9 mouse cellular contexts compared by ENCODE assay signal in genomic region chrX:37191744-37192379, GRCm38 (mm10). TPM values are rescaled to one million over a fixed set of nuclear protein-coding genes. Genes with fewer than 3 reads are reported as not detected.
DNase-seq lines count a peak whose midpoint lies in the region; ATAC-seq and TF ChIP-seq lines count a peak whose summit lies in the region.
"Had no signal": no experiment of that assay in that cellular context is flagged by ENCODE, and none has a peak within 500 bp of the region (broad histone marks: within the 10 kb centered on the region; RNA-seq: fewer than 3 reads in every experiment).

No protein-coding gene starts in this region.

- no peaks in the 10 kb centered on the region for H3K4me1 ChIP-seq in kidney, embryonic 16.5 days (ENCODE audit: insufficient read depth, low read length)
- H3K4me1 ChIP-seq in ES-E14 (ENCODE audit: control insufficient read depth in 2 of 2, insufficient read depth in 2 of 2, low read length in 2 of 2, poor library complexity in 1 of 2): no peaks in the 10 kb centered on the region
- H3K4me1 ChIP-seq in liver, embryonic 11.5 days (replicated peaks; ENCODE audit: control insufficient read depth, insufficient read depth, low read length): no peaks in the 10 kb centered on the region
- H3K4me1 ChIP-seq in olfactory bulb, adult 2 months (ENCODE audit: control insufficient read depth, insufficient read depth, low read length): no peaks in the 10 kb centered on the region

- in situ Hi-C loops in ES-E14 (cut with MboI; ENCODE audit: low sequenced_read_pairs in 2 of 2, unreplicated experiment in 2 of 2): no loop called here

- DNase-seq in kidney, postnatal 10 days: no peak
- no peak for DNase-seq in ES-E14 (ENCODE audit: low read depth, low spot score)
- DNase-seq in cerebellum, postnatal 25 days: peak; percentile 13 to 15
- DNase-seq in liver, embryonic 11.5 days (ENCODE audit: low spot score): peak; percentile 39
- no peak for DNase-seq in gastrocnemius, postnatal 25 days

- H3K9ac ChIP-seq in kidney, embryonic 16.5 days (replicated peaks; ENCODE audit: low read length): peak overlapping the region; percentile 68
- H3K9ac ChIP-seq in ES-E14 (ENCODE audit: insufficient read depth, low read depth, low read length, poor library complexity, severe bottlenecking): peak overlapping the region; percentile 67
- H3K9ac ChIP-seq in liver, embryonic 11.5 days (ENCODE audit: low read depth, low read length): peak overlapping the region; percentile 66

- H3K27me3 ChIP-seq in kidney, embryonic 16.5 days (ENCODE audit: insufficient read depth, low read length): no peaks in the 10 kb centered on the region
- no peaks in the 10 kb centered on the region for H3K27me3 ChIP-seq in liver, embryonic 11.5 days (replicated peaks; ENCODE audit: control insufficient read depth, insufficient read depth, low read length)

- no peaks in the 10 kb centered on the region for H3K9me3 ChIP-seq in kidney, embryonic 16.5 days (ENCODE audit: low read length)
- no peaks in the 10 kb centered on the region for H3K9me3 ChIP-seq in ES-E14 (ENCODE audit: control insufficient read depth, insufficient read depth, low read depth, low read length)
- no peaks in the 10 kb centered on the region for H3K9me3 ChIP-seq in liver, embryonic 11.5 days (ENCODE audit: control insufficient read depth, low read length)

- H3K4me3 ChIP-seq in kidney, embryonic 16.5 days (ENCODE audit: low read length): peak overlapping the region; percentile 63
- H3K4me3 ChIP-seq in ES-E14 (ENCODE audit: insufficient read depth in 1 of 2, low read depth in 1 of 2, low read length in 2 of 2, poor library complexity in 1 of 2, severe bottlenecking in 1 of 2): peak overlapping the region; percentile 81 to 84
- H3K4me3 ChIP-seq in liver, embryonic 11.5 days (ENCODE audit: low read depth, low read length): peak overlapping the region; percentile 65
- H3K4me3 ChIP-seq in olfactory bulb, adult 2 months (ENCODE audit: insufficient read depth, low read depth, low read length): peak overlapping the region; percentile 91

- WGBS in kidney, embryonic 16.5 days: 30% methylated on average over 28 of the region's 28 CpGs
- 23% methylated on average over 28 of the region's 28 CpGs for WGBS in liver, embryonic 11.5 days
- WGBS in olfactory bulb, adult 2 months: 20% methylated on average over 28 of the region's 28 CpGs

- ATAC-seq in kidney, embryonic 16.5 days (ENCODE audit: low FRiP score, low TSS enrichment): no peak
- peak; percentile 23 to 36; a peak in 3 of 4 replicates for ATAC-seq in hematopoietic stem cell, adult 5-6 weeks (replicated peaks in 1 of 2; ENCODE audit: insufficient read depth in 1 of 2, low FRiP score in 2 of 2, low TSS enrichment in 1 of 2, low read depth in 1 of 2, poor library complexity in 2 of 2, severe bottlenecking in 2 of 2)
- ATAC-seq in liver, embryonic 11.5 days (replicated peaks; ENCODE audit: low FRiP score): no peak

- H3K4me2 ChIP-seq in kidney, embryonic 16.5 days (replicated peaks; ENCODE audit: low read depth, low read length): peak overlapping the region; percentile 69
- H3K4me2 ChIP-seq in liver, embryonic 11.5 days: peak overlapping the region; percentile 76

- TF ChIP-seq CTCF in olfactory bulb, adult 2 months (IDR thresholded peaks at IDR 0.05; ENCODE audit: insufficient read depth, low read depth, low read length): no peak

- TF ChIP-seq POLR2A in olfactory bulb, adult 2 months (IDR thresholded peaks at IDR 0.05; ENCODE audit: insufficient read depth, low read depth, low read length): no peak

- no peaks in the 10 kb centered on the region for H3K36me3 ChIP-seq in kidney, embryonic 16.5 days (ENCODE audit: insufficient read depth, low read length)
- H3K36me3 ChIP-seq in ES-E14 (ENCODE audit: control insufficient read depth, insufficient read depth, low read length, poor library complexity, severe bottlenecking): no peaks in the 10 kb centered on the region
- H3K36me3 ChIP-seq in liver, embryonic 11.5 days (ENCODE audit: control insufficient read depth, insufficient read depth, low read length): no peaks in the 10 kb centered on the region

- H3K27ac ChIP-seq in kidney, embryonic 16.5 days (ENCODE audit: low read length): no peak overlapping the region
- no peak overlapping the region for H3K27ac ChIP-seq in ES-E14 (ENCODE audit: insufficient read depth, low read depth, low read length, poor library complexity, severe bottlenecking)
- H3K27ac ChIP-seq in liver, embryonic 11.5 days (ENCODE audit: low read depth, low read length): no peak overlapping the region
- peak overlapping the region; percentile 36 for H3K27ac ChIP-seq in olfactory bulb, adult 2 months (ENCODE audit: insufficient read depth, low read depth, low read length)

TF ChIP-seq in ES-E14, 5 proteins besides CTCF, POLR2A, EP300 and RAD21:
- no peak for TF ChIP-seq HCFC1 (IDR thresholded peaks at IDR 0.05; ENCODE audit: borderline replicate concordance, insufficient read depth, low read length)
- no peak for TF ChIP-seq ZC3H11A (IDR thresholded peaks at IDR 0.05; ENCODE audit: borderline replicate concordance, low read depth, low read length)
- TF ChIP-seq CHD2 (IDR thresholded peaks at IDR 0.05; ENCODE audit: low read depth, low read length): no peak
- no peak for TF ChIP-seq MAFK (IDR thresholded peaks at IDR 0.05; ENCODE audit: insufficient read depth, low read depth, low read length)
- TF ChIP-seq ZNF384 (IDR thresholded peaks at IDR 0.05; ENCODE audit: low read depth, low read length): no peak

RNA-seq across cellular contexts. Expression of gene Rnf113a1, which starts 0.8 kb away (rescaled TPM):
- polyA plus RNA-seq in kidney, embryonic 16.5 days (2015; fragmentation: Nextera tagmentation; extraction: Ambion mirVana): 7.9 and 9.8 TPM in 2 replicates
- total RNA-seq in ES-E14 (2012; rRNA removed): 5.6 and 6.3 TPM in 2 replicates
- 1.0 and 1.9 TPM in 2 replicates for total RNA-seq in hematopoietic stem cell, adult 5-6 weeks (2017)
- 8.9 and 9.4 TPM in 2 replicates for polyA plus RNA-seq in liver, embryonic 11.5 days (2014; fragmentation: Nextera tagmentation; extraction: Ambion mirVana)
- not detected in 2 replicates for polyA plus RNA-seq in olfactory bulb, adult 2 months (2012; ENCODE audit: insufficient read depth, insufficient read length, low replicate concordance, missing spikeins)
- total RNA-seq in gastrocnemius, postnatal 25 days (2021): 1 to 10 TPM; 1.8 to 2.8 TPM

RNA-seq across cellular contexts. Expression of gene Ndufa1, which starts 0.9 kb away (rescaled TPM):
- polyA plus RNA-seq in kidney, embryonic 16.5 days (2015; fragmentation: Nextera tagmentation; extraction: Ambion mirVana): 432 and 458 TPM in 2 replicates
- 353 and 389 TPM in 2 replicates for total RNA-seq in ES-E14 (2012; rRNA removed)
- total RNA-seq in hematopoietic stem cell, adult 5-6 weeks (2017): 40.3 and 70.0 TPM in 2 replicates
- polyA plus RNA-seq in liver, embryonic 11.5 days (2014; fragmentation: Nextera tagmentation; extraction: Ambion mirVana): 321 and 361 TPM in 2 replicates
- polyA plus RNA-seq in olfactory bulb, adult 2 months (2012; ENCODE audit: insufficient read depth, insufficient read length, low replicate concordance, missing spikeins): not detected in 2 replicates
- 100 to 1,000 TPM; 430 to 453 TPM for total RNA-seq in gastrocnemius, postnatal 25 days (2021)

RNA-seq across cellular contexts. Expression of gene Gm9, which starts 19.0 kb away (rescaled TPM):
- not detected in 2 replicates for polyA plus RNA-seq in kidney, embryonic 16.5 days (2015; fragmentation: Nextera tagmentation; extraction: Ambion mirVana)
- total RNA-seq in ES-E14 (2012; rRNA removed): 2.3 and 2.9 TPM in 2 replicates
- total RNA-seq in hematopoietic stem cell, adult 5-6 weeks (2017): not detected in 2 replicates
- polyA plus RNA-seq in liver, embryonic 11.5 days (2014; fragmentation: Nextera tagmentation; extraction: Ambion mirVana): not detected in 2 replicates
- not detected in 2 replicates for polyA plus RNA-seq in olfactory bulb, adult 2 months (2012; ENCODE audit: insufficient read depth, insufficient read length, low replicate concordance, missing spikeins)
- total RNA-seq in gastrocnemius, postnatal 25 days (2021): not detected
- total RNA-seq: neutrophil, adult 5-6 weeks had no signal

RNA-seq across cellular contexts. Expression of gene Akap14, which starts 23.2 kb away (rescaled TPM):
- polyA plus RNA-seq in kidney, embryonic 16.5 days (2015; fragmentation: Nextera tagmentation; extraction: Ambion mirVana): not detected in 2 replicates
- total RNA-seq in ES-E14 (2012; rRNA removed): not detected in 2 replicates
- total RNA-seq in hematopoietic stem cell, adult 5-6 weeks (2017): not detected in 2 replicates
- polyA plus RNA-seq in liver, embryonic 11.5 days (2014; fragmentation: Nextera tagmentation; extraction: Ambion mirVana): 0.10 TPM in 1 of 2 replicates, not detected in the other
- polyA plus RNA-seq in olfactory bulb, adult 2 months (2012; ENCODE audit: insufficient read depth, insufficient read length, low replicate concordance, missing spikeins): not detected in 2 replicates
- total RNA-seq in gastrocnemius, postnatal 25 days (2021): not detected
- total RNA-seq: neutrophil, adult 5-6 weeks had no signal

RNA-seq across cellular contexts. Expression of gene Rhox1, which starts 30.2 kb away (rescaled TPM):
- not detected in 2 replicates for polyA plus RNA-seq in kidney, embryonic 16.5 days (2015; fragmentation: Nextera tagmentation; extraction: Ambion mirVana)
- total RNA-seq in ES-E14 (2012; rRNA removed): 1.4 and 3.0 TPM in 2 replicates
- total RNA-seq in hematopoietic stem cell, adult 5-6 weeks (2017): not detected in 2 replicates
- polyA plus RNA-seq in liver, embryonic 11.5 days (2014; fragmentation: Nextera tagmentation; extraction: Ambion mirVana): not detected in 2 replicates
- not detected in 2 replicates for polyA plus RNA-seq in olfactory bulb, adult 2 months (2012; ENCODE audit: insufficient read depth, insufficient read length, low replicate concordance, missing spikeins)
- total RNA-seq in gastrocnemius, postnatal 25 days (2021): not detected
- total RNA-seq: neutrophil, adult 5-6 weeks had no signal

Comparison
In these comparisons a context has a peak if more than half of its experiments do, and no peak if none do; other contexts are left out.
1. ATAC-seq: peak in hematopoietic stem cell, adult 5-6 weeks (2 of 2); none in kidney, embryonic 16.5 days (single experiment) and liver, embryonic 11.5 days (single experiment).
2. DNase-seq: peak in cerebellum, postnatal 25 days (2 of 2) and liver, embryonic 11.5 days (single experiment); none in kidney, postnatal 10 days (single experiment), ES-E14 (single experiment) and gastrocnemius, postnatal 25 days (single experiment).
3. Peak in every context shown above with its lines, with median percentiles within 50 percentile points of each other: H3K4me3 ChIP-seq and H3K9ac ChIP-seq.